Mouse (Mus musculus): ENCODE measurements around the gene Ppard.
"Not testable (repeated sequence)": the region's sequence is repeated elsewhere in the genome, so short reads cannot be mapped to it uniquely, and the experiment has no call there.

Gene Ppard

DNA sequence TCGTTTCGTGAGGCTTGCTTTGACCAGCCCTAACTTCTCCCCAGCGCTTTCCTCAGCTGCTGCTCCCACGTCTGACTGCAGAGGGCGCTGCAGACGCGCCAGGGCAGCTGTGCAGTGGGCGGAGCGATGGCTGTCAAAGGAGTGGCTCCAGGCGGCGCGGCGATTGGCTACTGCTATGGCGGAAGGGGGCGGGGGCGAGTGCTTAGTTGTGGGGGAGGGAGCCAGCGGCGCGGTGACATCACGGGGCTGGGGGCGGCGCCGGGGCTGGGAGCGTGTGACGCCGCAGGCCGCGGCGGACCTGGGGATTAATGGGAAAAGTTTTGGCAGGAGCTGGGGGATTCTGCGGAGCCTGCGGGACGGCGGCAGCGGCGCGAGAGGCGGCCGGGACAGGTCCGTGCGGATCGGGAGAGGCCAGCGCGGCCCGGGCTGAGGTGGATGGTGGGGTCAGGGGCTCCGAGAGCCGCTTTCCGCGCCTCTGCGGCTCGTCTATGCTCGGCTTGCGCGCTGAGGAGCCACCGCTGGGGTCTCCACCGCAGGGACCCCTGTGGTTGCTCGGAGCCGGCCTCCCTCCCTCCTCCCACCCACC, at the start of gene Ppard:
Gene Ppard, plus strand, starts transcription at position 226 of the 586 bp plus-strand sequence.
- DNase-seq: peak; percentile 97 to 98

DNA sequence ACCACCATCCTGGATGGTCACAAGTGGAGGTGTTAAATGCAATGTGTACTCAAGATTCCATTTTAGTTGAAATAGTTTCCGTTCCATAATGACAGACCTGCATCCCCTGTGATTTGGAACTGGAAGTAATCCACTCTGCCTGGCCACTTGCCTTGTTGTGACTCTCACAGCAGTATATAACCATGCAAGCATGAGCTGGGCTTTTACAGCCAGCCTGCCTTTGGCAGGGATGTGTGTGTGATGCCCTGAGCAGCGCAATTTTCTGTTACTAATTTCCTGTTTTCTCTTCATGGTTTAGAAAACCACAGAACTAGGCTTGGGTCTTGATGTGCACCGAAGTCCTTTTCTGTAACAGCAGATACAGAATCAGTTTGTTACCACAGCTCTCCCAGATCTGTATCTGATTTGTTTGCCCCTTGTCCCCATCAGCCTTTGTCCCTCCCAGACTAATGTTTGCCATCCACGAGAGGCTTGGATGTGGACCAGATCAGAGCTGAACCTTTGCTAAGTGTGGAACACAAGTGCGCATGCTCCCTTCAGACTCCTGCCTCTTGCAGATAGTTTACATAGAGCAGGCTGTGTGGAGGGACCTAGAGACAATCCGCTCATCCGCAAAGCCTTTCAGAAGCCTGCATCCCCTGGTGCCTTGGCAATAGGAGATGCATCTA, 47.4 kb upstream of the Ppard start:
- DNase-seq: no peak

DNA sequence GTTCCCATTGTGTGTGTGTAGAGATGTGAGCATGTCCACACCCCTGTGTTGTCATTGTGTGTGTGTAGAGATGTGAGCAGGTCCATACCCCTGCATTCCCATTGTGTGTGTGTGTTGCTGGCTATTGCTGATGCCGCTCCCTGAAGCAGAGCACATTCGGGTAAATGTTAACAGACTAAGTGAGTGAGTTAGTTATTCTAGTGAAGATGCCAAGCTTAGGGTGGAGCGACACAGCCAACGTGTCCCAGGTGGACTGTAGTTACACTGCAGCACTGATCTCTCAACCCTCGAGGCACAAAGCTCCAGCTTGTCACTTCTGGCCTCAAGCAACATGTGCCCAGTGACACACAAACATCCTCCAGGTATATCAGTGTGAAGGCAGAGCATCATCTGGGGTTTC, 44.2 kb upstream of the Ppard start:
- DNase-seq: no peak

DNA sequence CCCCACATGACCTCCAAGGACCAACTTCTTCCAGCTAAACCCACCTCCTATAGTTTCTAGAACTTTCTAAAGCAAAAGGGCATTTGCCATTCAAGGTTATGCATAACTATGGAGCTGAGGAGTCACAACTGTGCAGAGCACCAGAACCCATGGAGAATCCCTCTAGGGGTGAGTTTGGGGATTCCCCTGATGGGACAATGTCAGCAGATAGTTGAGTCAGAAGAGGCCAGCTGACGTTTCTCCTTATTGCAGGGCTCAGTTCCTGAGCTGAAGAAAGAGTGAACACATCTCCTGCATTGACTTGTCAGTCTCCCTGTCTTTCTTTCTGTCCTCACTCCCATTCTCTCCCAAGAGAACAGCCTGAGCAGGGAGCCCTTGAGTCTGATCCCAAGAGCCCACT, 39.7 kb upstream of the Ppard start:
- DNase-seq: no peak

DNA sequence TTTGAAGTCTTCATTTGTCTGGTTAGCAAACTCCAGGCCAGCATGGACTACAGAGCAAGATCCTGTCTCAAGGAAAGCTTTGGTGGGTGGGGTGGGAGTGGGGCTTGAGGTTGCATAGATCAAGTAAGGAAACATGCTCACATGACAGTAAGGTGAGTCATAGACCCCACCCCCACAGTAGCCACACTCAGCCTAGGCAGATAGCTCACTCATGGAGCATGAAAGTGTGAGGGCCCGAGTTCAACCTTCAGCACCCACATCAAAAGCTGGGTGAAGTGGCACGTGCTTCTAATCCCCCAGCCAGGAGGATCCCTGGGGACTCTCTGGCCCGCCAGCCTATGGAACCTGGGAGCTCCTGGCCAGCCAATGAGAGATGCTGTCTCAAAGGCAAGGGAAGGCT, 38.9 kb upstream of the Ppard start:
- no peak for DNase-seq

DNA sequence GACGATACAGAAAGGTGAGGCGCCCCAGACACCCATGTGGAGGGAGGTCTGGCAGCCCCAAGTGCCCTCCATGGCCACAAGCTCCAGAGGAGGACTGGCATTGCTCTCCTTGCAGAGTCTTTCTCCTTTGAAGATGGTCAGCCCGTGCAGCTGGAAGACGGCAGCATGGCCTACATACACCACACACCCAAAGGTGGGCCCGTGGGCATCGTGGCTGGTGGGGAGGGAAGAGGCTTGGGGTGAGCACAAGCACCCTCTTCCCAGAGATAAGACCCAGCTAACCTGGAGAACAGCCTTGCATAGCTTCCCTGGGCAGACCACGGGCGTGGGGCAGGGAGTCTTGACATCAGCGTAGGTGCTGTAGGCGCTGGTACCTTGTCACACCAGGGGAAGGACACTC, 37.5 kb upstream of the Ppard start:
- no peak for DNase-seq

DNA sequence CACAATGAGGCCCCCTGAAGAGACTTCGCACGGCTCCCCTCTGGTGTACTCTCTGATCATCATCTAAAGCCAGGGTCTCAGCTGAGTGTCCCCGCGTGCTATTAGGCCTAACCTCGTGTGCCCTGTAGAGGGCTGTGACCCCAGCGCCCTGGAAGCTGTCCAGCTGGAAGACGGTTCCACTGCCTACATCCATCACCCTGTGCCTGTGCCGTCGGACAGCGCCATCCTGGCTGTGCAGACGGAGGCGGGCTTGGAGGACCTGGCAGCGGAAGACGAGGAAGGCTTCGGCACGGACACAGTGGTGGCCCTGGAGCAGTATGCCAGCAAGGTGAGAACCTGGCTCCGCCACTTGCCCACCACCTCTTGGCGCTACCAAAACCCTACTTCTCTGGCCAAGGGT, 34.9 kb upstream of the Ppard start:
- DNase-seq: no peak

DNA sequence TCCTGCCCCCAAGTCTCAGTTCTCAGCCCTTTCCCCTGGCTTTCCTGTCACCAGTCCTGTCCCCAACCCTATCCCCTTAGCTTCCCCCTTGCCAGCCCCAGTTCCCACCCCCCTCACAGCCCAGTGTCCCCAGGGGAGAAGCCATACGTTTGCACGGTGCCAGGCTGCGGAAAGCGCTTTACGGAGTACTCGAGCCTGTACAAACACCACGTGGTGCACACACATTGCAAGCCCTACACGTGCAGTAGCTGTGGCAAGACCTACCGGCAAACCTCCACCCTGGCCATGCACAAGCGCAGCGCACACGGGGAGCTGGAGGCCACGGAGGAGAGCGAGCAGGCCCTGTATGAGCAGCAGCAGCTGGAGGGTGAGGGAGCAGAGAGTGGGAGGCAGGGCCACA, 30.5 kb upstream of the Ppard start:
- DNase-seq: no peak

DNA sequence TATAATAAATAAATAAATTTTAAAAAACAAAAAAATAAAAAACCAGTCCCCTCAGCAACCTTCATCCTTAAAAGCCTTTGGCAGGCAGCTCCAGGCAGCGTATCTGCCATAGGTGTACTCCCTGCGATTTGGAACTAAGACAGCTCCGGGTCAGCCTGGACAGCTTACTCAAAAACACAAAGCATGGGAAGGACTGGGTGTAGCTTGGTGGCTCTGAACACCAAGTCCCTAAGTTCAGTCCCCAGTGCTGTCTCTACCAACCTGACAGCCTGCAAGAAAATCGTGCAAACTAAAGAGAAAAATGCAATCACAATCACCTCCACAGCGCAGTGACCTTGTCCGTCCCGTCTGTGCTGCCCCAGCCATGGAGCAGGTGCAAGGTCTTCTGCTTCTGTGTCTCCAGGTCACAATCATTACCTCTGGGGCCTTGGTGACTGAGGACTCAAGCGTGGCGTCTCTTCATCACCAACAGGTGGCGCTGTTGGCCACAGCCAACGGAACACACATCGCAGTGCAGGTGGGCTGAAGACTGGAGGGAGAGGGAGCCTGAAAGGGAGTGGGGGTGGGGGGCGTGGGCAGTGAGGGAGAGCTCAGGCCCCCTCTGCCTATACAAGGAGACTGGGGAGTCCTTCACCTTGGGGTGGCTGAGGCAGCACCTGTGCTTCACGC, 28.3 kb upstream of the Ppard start:
- DNase-seq: peak; percentile 78 to 80

DNA sequence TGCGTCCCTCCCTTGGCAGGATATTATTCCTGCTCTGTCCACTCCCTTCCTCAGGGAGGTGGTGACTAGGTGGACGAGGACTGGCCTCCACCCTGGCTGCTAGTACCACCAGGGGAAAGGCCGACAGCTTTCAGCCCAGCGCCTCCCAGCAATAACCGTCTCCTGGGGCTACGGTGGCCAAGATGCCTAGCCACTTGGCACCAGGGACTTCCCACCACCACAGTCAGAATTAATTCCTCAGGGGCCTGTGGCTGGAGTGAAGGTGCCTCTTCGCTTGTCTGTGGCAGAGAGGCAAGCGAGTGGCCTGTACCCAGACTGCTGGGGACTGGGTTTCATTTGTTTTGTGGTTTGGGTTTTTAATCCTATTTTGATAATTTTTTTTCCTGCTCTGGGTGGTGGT, 27.1 kb upstream of the Ppard start:
- DNase-seq: peak; percentile 32 to 42

DNA sequence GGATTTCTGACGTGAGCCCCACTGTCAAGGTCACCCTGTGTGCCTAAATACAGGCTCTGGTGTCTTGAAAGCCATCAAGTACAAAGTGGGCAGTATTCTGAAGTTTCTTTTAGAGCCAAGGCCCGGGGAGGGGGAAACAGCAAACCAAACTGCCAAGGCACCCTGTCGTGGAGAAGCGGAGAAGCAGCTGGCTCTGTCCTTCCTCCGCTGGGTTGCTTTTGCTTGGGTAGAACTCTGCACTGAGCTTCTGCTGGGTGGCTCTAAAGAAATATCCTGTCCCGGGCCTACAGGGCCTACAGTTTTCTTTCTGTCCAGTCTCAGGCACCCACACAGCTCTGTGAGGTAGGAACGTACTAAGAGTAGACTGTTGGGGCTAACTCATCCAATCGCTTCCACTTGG, 25.4 kb upstream of the Ppard start:
- no peak for DNase-seq

DNA sequence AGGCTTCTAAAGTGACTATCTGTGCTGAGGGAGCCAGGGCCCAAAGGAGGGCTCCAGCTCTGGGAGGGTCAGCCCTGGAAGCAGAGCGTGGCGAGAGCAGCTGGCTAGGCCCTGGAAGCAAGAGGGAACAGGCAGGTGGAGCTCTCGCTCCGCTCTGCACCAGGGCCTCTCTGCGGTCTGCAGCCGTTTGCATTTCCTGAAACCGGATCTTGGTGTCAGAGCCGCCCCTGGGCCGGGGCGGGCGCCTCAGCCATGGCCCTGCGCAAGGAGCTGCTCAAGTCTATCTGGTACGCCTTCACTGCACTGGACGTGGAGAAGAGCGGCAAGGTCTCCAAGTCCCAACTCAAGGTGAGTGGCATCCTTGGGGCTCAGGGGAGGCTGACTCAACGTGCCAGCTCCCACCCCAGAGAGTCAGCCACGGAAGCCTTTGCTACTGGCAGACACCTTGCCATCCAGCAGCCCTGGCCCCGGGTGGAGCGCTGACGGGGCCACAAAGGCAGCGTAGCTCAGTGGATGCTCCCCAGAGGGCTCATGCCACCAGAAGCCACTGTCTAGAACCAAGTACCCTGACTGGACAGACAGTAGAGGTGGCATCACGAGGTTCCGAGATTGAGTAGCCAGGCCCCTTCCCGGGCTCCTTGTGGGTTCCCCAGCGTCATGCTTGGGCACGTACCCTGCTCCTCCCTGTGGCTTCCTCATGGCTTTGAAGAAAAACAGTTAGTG, 24.7 kb upstream of the Ppard start, which contains the start of gene Def6:
Gene Def6, plus strand, starts transcription at position 188 of the 723 bp plus-strand sequence.
- DNase-seq: peak; percentile 83 to 84

DNA sequence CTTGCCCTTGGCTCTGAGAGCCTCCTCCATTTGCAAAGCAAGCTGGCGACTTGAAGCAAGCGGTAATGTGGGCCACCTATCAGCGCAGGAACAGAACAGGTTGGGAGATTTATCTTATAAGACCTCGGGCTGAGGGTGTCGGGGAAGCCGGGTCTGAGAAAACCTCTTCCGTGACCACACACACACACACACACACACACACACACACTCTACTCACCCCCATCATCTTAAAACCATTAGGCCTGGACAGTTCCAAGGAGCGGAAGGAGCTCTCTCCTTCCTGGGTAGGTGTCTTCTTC, 24.2 kb upstream of the Ppard start:
- no peak for DNase-seq

DNA sequence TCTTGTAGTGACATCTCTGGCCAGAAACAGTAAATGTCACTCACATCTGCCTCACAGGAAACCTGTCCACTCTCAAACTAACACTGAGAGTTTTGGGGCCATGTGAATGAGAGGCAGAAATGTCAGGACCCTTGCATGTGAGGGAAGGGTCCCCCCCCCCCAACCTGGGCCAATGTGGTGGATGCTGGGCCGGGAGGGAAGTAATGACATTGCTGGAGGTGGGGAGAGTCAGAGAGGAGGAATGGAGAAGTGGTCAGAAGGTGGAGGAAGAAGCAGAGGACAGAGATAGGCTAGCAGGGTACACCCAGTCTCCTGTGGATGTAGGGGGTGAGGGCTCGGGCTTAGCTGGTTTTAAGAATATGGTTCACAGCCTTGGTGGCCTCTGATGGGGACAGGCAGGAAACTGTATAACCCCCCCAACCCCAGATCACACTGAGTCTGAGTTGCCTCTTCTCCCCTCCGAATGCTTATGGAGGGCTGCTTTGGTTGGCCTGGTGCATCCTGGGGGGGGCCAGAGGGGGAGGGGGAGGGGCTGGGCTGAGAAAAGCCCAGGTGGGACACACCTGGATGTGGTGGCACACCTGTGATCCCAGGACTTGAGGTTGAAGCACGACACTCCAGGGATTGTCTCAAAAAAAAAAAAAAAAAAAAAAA, 22.9 kb upstream of the Ppard start:
- peak; percentile 36 to 41 for DNase-seq

DNA sequence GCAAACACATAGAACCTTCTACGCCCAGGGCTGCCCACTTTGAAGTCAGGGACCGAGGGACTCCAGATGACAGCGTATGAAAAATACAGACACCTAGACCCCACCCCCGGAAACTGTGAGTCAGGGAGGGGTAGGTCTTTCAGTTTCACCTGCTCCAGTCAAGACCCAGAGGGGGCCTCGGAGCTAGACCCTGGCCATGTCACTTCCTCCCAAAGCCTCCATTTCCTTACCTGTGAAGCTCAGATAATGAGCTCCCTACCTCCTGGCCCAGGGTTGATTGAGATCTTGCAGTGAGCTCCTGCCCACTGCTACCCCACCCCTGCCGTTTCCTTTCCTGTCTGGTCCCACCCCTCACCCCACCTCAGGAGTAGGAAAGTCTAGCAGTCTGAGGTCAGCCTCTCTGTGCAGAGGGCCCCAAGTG, 20.6 kb upstream of the Ppard start:
- DNase-seq: peak; percentile 80 to 86

DNA sequence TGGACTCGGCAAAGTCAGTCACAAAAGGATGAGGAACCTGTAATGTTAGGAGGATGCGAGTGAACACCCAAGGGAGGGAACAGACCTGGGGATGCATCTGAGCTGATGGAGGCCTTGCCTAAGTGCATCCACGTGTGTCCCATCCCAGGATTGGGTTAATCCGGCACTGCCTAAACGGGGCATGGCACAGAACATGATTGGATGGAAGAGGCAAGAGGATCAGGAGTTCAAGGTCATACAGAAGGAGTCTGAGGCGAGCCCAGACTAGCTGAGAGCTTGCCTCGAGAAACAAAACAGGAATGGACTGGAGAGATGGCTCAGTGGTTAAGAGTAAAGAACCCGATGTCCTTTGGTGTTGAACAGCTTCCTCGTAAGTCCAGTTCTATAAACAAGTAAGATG, 20.1 kb upstream of the Ppard start:
- no peak for DNase-seq

DNA sequence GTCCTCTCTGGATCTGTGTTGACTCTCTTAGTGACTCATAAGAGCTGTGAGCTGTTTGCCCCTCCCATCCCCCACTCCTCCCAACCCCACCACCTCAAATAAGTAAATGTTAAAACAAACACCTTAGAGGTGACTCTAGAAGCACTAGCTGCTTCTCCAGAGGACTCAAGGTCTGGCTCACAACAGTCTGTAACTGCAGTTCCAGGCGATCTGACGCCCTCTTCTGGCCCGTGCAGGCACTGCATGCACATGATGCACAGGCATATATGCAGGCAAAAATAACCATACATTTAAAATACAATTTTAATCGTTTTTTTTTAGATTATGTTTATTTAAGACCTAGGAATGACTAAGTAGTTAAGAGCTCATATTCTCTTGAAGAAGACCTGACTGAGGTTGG, 19.3 kb upstream of the Ppard start:
- DNase-seq: peak; percentile 66 to 72

DNA sequence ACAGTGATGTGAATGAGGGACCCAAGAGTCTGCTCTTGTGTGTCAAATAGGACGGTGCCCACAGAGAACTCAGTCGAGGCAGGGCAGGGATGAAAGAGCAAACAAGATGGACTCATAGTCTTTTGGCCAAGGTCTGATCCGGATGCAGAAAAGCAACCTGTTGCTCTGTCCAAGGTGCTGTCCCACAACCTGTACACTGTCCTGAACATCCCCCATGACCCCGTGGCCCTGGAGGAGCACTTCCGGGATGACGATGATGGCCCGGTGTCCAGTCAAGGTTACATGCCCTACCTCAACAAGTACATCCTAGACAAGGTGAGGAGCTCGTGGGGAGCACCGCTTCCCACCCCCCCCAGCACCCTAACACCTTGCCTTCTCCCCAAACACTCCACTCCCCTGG, 15.7 kb upstream of the Ppard start:
- DNase-seq: no peak

DNA sequence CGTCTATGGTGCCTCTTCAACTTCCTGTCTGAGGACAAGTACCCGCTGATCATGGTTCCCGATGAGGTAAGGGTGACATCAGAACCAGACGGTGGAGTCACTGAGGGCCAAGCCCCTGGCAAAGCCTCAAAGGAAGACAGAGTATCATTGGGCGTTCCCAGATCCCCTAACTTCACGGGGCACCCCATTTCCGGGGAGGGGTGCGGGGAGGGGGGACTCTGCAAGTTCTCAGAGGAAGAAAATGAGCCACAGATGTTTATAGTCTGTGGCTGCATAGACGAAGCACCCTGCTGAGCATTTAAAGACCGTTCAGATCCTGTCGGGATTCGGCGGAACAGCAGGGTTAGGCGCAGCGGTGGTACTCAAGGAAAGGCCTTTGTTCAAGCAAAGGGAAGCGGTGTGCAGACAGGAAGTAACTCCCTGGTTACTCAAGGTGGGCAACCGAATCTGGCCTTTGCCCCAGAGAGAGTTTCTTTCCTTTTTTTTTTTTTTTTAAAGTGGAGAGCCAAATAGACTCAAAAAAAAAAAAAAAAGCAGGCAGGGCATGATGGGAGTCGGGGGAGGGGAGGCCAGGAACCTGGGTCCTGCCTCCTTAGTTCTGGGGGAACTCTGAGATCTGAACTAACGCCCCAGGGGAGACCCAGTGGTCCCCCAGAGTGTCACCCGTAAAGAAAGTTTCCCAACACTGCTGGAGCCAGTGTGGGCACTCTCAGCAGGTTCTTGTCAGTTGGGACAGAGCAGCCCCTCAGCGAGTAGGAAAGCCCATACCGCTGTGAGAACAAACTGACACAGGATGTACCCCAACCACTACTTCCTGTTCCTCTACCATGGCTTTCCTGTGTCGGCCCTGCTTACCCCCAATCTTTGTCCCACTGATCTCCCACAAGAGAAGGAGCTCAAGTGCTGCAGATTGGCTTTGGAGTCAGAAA, 14.5 kb upstream of the Ppard start:
- DNase-seq: peak; percentile 57 to 61

DNA sequence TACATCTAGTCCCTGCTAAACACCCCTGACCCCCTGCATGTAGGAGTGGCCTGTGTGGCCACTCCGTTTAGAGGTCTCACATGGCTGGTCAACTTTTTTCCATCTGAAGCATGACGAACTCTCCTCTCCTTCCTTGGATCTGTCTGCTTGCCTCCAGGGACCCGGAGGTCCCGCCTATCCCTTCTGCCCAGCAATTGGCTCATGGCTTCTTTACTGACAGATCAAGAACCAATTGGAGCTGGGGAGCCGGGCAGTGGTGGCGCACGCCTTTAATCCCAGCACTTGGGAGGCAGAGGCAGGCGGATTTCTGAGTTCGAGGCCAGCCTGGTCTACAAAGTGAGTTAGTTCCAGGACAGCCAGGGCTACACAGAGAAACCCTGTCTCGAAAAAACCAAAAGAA, 10.0 kb upstream of the Ppard start:
- DNase-seq: not testable (repeated sequence)

DNA sequence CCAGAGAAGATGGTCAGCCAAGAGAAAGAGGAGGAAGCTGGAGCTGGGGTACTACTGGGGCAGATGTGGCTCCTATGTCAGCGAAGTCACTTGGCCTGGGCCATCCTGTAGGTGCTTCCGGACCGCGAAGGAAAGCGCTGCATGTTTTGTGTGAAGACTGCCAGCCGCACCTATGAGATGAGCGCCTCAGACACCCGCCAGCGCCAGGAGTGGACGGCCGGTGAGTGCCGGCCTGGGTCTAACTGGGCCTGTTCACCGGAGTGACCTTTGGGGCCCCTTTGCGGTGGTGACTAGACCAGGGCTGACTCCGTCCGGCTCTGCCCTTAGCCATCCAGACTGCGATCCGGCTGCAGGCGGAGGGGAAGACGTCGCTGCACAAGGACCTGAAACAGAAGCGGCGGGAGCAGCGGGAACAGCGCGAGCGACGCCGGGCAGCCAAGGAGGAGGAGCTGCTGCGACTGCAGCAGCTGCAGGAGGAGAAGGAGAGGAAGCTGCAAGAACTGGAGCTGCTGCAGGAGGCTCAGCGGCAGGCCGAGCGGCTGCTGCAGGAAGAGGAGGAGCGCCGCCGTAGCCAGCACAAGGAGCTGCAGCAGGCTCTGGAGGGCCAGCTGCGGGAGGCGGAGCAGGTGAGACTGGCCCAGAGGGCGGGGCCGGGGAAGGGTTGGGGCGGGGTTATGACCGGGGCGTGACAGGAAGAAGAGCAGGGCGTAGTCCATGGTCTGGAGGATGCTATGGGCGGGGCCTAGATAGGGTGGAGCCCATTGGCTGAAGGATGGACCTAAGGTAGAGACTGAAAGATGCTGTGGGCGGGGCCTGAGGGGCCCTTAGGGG, 8.7 kb upstream of the Ppard start:
- peak; percentile 96 to 97 for DNase-seq

All from B cell, adult 2 months (primary cell).